Mouse (Mus musculus) telencephalon, adult 2 months (tissue): ENCODE data around the gene Samsn1.
A peak's percentile ranks its signal among the peaks of the same experiment; 100 is the strongest.

Experiments
- DNase-seq: peaks from one replicate; pipeline ENCODE4 v3.0.0-alpha.2; 2011; ENCODE audit warnings: low read depth, low spot score

The Samsn1 gene

DNA sequence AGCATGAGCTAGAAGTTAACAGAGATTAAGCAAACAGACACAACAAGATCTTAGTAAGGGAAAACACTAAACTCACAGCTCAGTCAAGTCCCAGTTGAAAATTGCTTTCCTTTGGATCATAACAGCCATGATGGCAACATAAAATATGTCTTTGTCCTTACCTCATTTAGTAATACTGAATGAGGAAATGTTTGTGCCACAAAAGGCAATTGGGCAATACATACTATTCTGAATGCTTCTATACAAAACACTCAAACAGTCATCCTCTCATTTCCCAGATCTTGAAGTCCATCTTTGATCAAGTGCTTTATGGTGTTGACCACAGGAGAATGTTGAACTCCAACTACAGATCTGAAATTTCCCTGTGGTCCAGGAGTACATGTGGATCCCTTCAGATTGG, 88.7 kb downstream of the Samsn1 start:
- no peak for DNase-seq

DNA sequence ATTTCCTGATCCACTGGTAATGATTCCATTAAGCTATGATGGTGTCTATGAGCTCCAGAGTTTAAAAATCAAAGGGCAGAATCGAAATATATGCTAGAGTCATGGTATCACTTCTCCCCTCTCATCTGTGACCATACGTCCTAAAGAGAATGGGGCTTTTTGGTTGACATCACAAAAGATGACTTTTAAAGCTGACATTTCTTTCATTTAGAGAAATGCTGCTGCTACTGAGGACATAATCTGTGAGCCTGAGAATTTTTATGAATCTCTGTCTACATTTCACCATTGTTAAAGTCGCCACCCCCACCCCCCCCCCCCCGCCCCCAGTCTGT, 91.9 kb downstream of the Samsn1 start:
- no peak for DNase-seq

DNA sequence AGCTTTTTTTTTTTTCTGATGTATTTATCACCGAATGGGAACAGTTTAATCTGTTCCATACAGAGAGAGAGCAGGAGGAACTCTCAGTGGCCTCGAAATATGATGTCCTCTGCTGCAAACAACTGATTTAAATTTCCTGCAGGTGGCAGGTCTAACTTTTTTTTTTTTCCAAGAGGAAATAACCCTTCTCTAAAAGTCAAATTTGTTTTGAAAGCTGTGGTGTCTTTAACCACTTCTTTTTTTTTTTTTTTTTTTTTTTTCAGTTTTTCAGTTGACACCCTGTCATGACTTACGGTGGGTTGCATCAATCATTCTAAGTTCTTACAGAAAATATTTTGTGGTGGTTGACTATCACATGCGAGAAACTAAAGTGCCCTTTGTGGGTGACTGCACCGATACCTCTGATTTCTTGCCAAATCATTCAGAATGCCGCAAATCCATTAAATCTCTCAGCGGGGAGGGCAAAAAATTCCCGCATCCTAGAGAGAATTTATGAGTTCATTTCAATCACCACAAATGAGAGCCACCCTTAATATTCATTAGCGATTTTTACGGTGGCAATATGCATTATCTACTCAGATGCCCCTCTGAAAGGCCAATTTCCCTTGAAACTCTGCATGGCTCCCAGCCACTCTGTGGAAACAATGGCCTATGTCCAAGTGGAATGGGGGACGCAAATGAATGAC, 92.4 kb downstream of the Samsn1 start:
- DNase-seq = no peak

DNA sequence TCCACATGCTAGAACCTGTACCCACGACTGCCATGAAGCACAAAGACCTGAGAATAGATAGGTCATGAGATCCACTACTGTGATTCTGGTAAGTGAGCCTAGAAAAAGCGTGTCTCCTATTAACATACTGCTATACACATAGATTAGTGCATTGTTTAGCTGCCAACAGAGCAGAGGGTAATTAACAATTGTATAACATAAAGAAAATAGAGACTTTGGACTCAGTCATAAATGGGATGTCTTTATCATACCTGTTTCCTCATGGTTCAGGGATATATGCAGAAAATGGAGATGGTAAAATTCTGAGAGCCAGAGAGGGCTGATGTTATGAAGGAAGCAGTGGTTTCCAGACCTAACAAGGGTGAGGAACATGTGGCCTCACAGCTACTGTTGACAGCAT, 95.6 kb downstream of the Samsn1 start:
- no peak for DNase-seq

DNA sequence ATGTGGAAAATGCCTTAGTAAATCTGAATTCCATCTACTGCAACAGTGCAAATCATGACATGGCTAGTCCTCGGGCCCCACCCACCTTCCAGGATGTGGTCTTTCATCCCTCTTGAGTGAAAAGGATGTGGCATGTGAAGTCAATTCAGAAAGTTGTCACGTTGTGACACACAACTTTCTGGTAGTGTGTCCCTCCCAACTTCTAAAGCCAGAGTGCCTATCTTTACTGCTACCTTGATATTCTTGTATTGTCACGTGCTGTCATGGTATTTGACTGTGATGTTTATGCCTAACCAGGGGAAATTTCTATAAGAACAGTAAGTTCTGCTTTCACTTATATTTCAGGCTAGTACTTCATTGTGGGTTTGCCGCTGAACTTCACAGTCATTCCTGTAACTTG, 101.2 kb downstream of the Samsn1 start:
- DNase-seq = no peak

DNA sequence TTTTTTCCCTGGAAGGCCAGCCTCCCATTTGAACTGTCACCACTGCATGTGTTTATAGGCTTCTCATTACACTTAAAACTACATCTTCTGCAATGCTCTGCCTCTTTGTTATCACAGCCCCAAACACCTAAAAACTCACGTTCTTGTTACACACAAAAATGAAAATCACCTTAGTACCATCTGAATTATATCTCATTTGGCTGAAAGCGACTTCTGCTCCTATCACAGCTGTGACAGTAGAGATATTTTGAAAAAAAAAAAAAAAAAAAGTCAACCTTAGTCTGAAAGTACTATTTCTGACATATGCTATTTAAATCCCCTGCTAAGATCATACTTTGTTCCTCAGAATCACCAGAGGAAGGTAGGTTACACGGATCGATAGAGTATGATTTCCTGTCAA, 102.8 kb downstream of the Samsn1 start:
- no peak for DNase-seq

DNA sequence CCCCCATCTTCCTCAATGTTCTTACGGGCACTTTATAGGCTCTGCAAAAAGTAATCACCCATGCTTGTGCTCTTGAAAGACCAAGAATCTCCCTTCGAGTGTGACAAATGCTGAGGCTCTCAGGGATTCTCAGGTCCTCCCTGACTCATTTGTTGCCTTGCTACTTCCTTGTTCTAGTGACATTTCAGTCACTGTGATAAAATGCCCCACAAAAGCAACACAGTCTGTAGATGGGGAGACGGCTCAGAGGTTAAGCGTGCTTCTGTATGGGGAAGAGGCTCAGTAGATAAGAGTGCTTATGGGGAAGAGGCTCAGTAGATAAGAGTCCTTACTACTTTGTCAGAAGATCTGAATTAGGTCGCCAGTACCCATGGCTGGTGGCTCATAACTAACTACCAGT, 104.4 kb downstream of the Samsn1 start:
- DNase-seq = no peak

DNA sequence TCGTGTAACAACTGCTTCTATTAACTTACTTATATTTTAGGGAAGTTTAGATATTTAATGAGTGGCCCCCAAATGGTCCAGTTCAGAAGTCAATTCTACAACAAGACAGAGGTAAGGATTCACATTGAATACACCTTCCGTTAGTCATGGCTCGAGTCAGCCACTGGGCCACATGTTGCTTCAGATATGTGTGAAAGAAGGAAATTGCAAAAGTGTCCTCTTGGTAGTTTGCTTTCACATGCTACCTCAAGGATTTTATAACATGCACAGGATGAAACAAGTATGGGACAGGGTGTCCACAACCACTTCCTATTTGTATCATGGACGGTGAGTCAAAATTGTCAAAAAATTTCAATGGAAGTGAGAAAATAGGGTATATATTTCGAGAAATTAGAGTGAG, 110.0 kb downstream of the Samsn1 start:
- no peak for DNase-seq

DNA sequence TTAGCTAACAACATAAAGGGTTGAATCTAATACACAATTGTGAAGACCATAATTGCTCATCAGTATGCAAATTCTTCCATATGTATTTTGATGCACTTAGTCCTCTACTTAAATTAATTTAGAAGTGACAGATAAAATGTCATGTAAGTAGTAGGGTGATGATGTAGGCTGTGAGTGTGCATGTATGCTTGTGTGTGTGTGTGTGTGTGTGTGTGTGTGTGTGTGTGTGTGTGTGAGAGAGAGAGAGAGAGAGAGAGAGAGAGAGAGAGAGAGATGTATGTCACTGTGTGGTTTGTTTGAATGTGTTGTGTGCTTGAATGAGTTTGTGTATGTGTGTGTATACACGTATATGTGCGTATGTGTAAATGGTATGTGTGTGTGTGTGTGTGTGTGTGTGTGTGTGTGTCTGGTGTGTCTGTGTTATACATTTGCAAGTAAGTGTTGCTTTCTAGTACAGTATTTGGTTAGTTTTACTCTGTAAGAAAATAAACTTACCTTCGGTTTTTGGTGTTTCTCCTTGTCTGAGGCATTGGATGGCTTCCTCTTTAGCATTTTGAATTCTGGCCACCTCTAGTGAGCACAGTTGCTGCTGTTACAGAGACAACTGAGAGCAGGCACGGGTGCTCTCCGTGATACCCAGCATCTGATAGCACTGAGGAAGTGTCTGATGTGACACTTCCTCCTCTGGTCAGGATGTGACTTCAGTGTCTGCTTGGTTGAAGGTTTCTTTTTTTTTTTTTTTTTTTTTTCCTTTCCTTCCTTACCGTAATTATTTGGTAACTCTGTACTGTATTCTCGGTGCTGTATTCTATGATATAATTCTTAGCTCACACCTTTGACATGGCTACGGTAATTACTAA, 113.2 kb downstream of the Samsn1 start:
- DNase-seq = peak; percentile 6

DNA sequence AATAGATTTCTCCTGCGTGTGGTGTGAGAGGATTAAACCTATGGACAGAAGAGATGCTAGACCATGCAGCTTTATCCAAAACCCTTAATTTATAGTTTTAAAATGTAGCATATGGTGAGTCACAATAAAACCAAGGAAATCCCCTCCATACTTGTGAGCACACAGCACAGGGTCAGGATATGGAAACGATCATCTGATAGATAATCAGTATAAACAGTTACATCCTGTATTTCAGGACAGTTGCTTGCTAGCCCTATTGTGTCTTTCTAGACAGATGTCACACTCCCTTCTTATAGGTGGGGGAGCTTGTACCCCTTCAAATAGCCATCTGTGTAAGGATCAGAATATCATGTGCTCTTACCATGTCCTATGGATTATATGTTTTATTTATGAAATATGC, 115.3 kb downstream of the Samsn1 start:
- no peak for DNase-seq

DNA sequence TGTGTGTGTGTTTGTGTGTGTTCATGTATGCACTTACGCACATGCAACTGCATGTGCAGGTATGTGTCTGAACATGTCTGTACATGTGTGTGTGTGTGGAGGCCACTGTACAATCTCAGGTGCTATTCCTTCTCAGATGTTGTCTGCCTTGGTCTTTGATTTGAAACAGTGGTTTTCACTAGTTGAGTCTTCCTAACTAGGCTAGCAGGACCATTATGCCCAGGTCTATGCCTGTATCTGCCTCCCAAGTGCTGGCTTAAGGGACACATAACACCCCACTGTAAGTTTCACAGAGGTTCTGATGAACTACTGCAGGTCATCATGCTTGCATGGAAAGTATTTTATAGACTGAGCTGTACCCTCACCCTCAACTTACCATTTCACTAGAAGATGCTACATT, 115.8 kb downstream of the Samsn1 start:
- no peak for DNase-seq

DNA sequence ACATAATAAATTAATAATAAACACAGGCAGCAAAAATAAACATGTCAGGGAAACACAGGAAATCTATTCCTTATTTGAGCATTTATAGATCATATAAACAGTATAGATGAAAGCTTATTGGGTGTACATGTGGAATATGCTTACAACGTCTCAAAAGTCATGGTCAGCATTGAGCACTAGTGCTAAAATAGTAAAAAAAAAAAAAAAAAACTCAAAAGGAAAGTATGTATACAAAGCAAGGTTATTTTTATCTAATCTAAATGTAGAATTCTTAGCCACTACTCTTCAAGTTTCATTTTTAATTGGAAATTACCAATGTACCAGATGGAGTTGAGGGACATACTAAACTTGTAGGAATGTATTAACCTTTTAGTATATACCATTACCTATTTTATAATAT, 116.8 kb downstream of the Samsn1 start:
- DNase-seq = no peak

DNA sequence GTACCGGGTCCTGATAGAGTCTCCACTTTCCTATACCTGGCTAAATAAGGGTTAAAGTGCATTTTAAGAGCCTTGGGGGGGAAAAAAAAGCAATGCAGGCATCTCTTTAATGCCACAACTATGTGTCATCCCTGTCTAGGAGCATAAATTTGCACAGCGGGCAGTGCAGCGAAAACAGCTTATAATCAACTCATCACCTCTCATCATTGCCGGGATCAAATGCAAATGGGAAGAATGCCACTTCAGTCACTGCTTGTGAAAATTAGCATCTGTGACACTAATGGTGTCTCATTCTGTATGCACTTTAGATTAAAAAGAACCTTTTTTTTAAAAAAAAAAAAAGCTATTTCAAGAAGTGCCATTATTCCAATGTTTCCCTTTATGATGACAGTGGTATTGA, 118.0 kb downstream of the Samsn1 start:
- no peak for DNase-seq

DNA sequence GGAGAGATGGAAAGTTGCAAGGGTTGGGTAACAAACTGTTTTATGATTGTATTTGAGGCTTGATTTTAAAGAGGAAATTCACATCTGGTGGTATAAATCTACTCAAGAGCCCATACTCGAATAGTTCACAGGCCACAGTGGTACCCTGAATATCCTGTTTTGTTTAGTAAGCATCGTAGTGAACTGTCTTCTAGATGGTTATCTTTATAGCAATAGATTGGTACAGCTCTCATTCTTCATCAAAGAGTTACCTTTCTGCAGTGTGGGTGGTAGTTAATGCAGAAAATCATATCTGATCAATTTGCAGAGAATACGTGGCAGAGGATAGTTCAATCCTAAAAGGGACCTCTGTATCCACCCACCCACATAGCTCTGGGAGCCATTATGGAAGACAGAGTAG, 119.1 kb downstream of the Samsn1 start:
- DNase-seq = no peak

DNA sequence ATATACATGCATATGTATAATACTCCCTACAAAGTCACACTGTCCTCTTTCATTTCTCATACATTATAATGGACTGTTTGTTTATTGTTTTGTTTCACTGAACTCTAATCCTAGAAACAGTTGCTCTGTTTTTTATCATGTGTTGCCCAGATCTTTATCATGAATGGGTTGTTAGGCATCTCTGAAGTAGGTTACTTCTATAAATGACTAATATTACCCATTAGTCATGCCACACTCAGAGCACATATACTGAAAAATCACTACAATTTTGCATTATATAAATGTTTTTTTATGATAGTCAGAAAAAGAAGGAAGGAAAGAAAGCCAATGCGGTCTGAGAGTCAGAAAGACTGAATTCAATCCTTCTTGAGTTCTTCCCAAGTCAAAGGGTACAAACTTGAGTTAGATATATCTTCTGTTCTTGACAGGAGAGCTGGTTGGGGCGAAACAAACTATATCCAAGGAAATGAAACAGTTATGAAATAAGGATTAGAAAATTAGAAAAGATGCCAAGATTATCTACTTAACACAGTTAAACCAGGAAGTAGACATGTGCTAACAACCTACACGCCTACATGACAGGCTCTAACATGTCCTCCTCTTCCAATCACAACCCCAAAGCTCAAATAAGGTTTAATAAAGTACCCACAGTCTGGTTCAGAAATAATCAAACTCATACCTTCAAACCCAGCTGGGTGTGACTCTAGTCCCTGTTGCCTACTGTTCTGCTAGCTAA, 122.0 kb downstream of the Samsn1 start:
- DNase-seq = no peak

DNA sequence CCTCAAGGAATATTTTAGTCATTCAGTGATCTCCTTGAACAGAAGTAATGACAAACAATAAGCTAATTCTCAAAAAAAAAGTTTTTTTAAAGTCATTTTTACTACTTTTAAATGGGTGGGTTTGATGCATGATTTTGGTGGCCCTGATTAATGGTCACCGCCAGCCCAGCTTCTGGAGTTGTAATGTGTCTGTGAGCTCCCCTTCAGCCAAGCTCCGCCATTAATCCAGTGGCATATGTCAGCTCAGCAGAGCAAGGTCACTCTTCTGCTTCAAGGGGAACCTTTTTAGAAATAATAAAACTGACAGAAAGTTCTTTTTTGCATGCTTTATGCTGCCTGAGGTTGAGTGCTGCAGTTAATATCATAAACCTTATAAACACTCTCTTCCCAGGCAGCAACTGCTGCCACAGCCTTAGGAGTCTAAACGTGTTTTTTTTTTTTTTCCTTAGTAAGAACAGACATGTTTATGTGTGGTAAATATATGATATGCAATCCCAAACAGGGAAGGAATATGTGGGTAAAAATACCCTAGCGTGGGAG, 124.2 kb downstream of the Samsn1 start:
- no peak for DNase-seq

DNA sequence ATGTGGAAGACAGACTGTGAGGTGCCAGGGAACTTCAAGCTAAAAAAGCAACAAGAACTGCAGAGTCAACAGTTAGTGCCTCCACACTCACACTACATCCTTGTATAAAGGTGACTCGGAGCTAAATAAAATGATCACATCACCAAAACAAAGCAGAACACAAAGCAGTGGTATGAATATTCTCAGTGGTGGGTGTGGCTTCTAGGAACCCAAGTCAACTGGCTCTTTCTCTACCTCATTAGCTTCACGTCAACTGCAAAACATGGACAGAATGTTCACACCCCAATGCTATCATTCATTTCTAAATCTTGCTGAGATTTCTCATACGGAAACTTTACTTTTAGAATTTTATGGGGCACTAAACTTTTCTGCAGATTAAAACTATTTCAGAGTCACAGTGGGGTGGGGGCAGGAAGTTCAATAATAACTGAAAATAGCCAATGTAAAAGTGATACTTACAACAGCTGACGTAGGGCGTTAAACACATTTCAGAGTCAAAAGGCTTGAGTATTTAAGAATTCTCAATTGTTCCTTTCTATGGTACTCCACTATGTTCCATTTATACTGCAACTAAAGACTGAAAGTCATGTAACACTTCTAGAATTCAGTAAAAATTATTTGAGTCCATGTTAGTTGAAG, 127.7 kb downstream of the Samsn1 start:
- DNase-seq = no peak

DNA sequence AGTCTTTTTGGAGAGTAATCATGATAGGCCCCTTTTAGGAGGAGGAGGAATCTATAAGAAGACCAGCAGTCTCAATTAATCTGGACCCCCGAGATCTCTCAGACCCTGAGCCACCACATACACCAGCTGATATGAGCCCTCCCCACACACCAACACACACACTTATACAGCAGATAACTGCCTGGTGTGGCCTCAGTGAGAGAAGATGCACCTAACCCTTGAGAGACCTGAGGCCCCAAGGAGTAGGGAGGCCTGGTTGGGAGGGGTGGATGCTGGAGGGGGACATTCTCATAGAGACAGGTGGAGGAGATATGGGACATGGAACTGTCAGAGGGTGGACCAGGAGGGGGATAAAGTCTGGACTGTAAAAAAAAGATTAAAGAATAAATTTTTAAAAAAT, 128.6 kb downstream of the Samsn1 start:
- DNase-seq = no peak

DNA sequence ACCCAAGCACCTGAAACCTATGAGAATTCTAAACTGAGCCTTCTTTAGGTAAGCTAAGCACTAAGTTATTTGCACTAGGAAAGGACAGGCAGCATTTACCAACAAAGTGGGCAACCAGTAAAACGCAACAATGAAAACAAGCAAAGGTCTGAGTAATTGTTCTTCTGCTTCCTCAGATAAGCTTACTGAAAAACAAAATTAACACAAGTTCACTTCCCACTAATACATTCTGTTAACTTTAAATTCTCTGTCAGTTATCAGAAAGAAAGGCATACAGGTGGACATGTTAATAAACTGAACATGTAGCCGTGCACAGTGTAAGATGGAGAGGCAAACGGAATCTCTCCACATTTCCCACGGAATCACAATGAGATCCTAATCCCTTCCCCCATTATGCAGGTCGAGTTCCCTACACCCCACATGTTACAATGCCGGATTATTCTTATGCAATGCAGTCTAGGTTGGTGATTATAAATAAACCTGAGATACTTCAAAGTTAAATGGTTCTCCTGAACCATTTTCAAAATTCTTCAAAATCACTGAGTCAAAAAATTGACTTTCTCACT, 132.9 kb downstream of the Samsn1 start:
- DNase-seq = no peak

DNA sequence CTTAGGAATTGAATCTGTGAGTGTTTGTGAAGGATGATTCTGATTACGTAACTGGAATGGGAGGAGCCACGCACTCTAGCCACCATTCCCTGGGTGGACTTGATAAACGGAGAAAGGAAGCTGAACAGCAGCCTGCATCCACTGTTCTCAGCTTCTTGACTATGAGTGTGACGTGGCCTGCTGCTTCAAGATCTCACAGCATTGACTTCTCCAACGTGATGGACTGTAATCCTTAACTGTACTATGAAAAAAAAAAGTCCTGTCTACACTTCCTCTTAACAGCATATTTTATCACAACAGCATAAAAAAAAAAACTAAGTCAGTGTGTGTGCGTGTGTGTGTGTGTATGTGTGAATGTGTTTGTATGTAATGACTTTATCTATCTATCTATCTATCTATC, 134.9 kb downstream of the Samsn1 start:
- DNase-seq = no peak

DNA sequence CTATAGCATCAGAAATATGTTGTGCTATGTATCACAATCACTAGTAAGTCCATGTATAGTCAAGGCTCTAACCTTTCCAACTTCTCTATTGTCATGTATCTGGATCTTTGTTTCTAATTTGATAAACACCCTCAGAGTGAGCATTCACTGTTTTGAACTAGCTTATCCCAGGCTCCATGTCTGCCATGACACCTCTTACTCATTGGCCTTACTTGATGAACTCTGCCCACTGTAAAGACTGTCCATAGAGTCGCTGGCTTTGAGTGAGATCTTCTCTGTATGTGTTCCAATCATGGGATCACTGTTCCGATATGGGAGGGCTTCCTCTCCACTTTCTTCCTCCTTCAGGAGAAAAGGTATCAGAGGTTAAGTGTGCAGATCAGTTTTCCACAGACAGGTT, 143.2 kb downstream of the Samsn1 start:
- DNase-seq = no peak

DNA sequence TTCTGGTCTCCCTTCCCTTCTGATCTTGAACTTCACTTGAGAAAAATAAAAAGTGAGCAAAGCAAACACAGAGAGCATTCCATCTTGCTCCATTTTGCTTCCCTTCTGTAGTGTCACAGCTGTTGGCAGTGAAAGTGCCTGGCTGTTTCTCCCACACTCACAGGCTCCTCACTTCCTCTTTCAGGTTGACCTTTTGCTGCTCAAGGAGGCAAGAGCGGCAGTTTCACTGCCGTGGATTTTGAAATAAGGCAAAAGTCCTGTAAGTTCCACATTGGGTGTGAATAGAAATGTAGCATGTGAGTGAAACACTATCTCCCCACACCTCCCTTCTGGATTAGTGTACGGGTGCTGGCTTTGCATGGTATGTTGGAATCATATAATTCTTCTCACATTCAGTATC, 144.9 kb downstream of the Samsn1 start:
- no peak for DNase-seq
